Mouse (Mus musculus): ENCODE results near the gene Kcnc3.

DNA sequence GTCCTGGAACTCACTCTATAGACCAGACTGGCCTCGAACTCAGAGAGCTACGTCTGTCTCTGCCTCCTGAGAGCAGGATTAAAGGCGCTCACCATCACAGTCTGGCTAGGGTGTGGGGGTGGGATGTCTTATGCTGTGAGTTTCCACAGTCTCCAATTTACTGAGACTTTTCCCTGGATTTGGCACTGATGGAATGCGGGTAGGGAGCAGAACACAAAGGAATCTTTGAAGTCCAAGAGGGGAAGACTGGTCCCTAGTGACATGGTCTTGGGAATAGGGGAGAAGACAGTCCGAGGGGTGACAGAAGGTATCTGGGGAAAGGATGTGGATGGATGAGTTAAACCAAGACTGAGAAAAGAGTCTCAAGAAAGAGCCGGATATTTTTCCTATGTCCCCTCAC, 2.8 kb upstream of the Kcnc3 start:
- TF ChIP-seq TAL1 (IDR thresholded peaks at IDR 0.05; ENCODE audit: low read length): no peak
- no peak for TF ChIP-seq GATA1 (IDR thresholded peaks at IDR 0.05; ENCODE audit: low read length)
